Mouse (Mus musculus): ENCODE data around the gene Ssbp3. TPM values are rescaled to one million over a fixed set of nuclear protein-coding genes. Genes with fewer than 3 reads are reported as not detected.

Gene Ssbp3
- polyA plus RNA-seq, 1 experiment from 2014 or later: 108 TPM

DNA sequence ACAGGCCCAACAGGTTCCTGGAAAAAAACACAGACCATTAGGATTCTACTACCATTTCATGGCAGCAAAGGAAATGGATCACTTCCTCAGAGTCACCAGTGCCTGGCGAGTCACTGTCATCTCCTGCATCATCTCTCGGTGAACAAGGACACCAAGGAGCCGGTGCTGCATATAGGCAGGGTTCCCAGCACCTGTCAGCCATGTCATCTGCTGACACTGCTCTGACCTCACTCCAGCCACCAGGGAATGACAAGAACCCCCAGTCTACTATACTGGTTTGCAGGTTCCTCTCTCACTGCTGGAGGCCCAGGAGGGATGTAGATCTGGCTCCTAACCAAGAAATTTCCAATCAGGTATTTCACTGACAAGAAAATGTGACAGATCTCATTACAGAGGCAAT, 145.6 kb downstream of the Ssbp3 start:
- ATAC-seq (replicated peaks; ENCODE audit: low FRiP score): no peak
- H3K4me2 ChIP-seq: no peak overlapping the region
- no peaks in the 10 kb centered on the region for H3K4me1 ChIP-seq
- H3K9ac ChIP-seq: no peak overlapping the region
- no peak overlapping the region for H3K4me3 ChIP-seq (replicated peaks)
- H3K27me3 ChIP-seq: no peaks in the 10 kb centered on the region
- 77% methylated on average over 3 of the region's 3 CpGs for WGBS
- H3K36me3 ChIP-seq: peaks cover 60% of the 10 kb centered on the region
- no peaks in the 10 kb centered on the region for H3K9me3 ChIP-seq (replicated peaks)
- H3K27ac ChIP-seq: no peak overlapping the region

DNA sequence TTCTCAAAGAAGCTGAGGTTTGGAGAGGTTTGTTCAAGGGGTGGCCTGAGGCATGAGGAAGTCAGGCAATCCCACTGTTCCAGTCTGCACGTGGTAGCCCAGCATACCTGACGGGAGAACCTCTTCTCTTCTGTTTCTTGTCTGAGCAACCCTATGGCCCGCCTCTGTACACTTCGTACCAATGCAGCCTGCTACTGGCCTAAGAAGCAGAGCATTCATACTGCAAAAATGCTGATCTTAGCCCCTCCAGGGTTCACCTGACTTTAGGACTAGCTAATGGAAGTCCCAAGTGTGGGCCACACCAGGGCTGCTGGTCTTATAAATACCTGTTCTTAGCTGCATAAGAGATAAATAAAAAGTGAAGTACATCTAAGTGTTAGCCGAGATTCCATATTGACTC, 147.8 kb downstream of the Ssbp3 start:
- Histone ChIP-seq H3K4me3 (replicated peaks) (no peak overlapping the region), H3K4me2 (no peak overlapping the region), H3K36me3 (peaks cover 82% of the 10 kb centered on the region), H3K9ac (no peak overlapping the region), H3K27me3 (no peaks in the 10 kb centered on the region), H3K27ac (no peak overlapping the region), H3K4me1 (no peaks in the 10 kb centered on the region), H3K9me3 (replicated peaks) (no peaks in the 10 kb centered on the region)
- WGBS: 89% methylated on average over 5 of the region's 5 CpGs
- ATAC-seq (replicated peaks; ENCODE audit: low FRiP score): no peak

DNA sequence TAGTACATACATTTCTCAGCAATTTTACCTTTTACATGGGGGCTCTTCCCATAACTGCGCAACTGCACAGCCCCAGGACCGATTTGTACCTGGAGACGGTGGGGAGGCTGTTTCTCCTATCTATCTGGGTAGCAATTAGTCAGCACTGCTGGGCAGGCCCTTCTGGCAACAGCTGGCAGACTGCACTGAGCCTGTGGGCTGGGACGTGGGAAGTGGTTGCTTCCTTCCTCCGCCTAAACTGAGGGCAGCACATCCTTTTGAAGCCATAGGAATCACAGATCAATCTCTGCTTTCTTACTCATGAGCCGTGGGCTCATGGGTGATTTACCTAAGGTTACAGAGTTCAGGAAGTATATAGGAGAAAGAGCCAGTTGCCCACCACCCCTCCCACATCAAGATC, 148.3 kb downstream of the Ssbp3 start:
- H3K4me2 ChIP-seq: no peak overlapping the region
- H3K4me3 ChIP-seq (replicated peaks): no peak overlapping the region
- no peaks in the 10 kb centered on the region for H3K9me3 ChIP-seq (replicated peaks)
- no peak overlapping the region for H3K9ac ChIP-seq
- H3K36me3 ChIP-seq: peaks cover 87% of the 10 kb centered on the region
- no peaks in the 10 kb centered on the region for H3K4me1 ChIP-seq
- no peak overlapping the region for H3K27ac ChIP-seq
- H3K27me3 ChIP-seq: no peaks in the 10 kb centered on the region
- 86% methylated on average over 6 of the region's 6 CpGs for WGBS
- ATAC-seq (replicated peaks; ENCODE audit: low FRiP score): no peak

DNA sequence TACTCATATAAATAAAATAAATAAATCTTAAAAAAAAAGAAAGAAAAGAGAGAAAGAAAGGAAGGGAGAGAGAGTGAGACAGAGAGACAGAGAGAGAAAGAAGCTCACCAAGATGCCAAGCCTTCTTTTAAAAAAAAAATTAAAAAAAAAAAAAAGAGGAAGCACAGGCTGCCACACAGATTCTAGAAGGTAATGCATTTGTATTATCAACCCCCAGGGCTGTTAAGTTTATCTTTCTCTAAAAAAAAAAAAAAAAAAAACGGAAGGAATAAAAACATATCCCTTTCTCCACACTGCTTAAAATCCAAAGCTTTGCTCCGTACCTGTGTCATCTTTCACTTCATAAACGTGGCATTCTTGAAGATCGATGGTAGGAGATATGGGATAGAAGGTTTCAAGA, 151.1 kb downstream of the Ssbp3 start:
- no peak for ATAC-seq (replicated peaks; ENCODE audit: low FRiP score)
- Histone ChIP-seq H3K9me3 (replicated peaks) (no peaks in the 10 kb centered on the region), H3K4me3 (replicated peaks) (no peak overlapping the region), H3K36me3 (peaks cover 84% of the 10 kb centered on the region), H3K27me3 (no peaks in the 10 kb centered on the region), H3K4me1 (peaks cover 9% of the 10 kb centered on the region), H3K27ac (no peak overlapping the region), H3K4me2 (no peak overlapping the region), H3K9ac (no peak overlapping the region)
- 92% methylated on average over 4 of the region's 4 CpGs for WGBS

DNA sequence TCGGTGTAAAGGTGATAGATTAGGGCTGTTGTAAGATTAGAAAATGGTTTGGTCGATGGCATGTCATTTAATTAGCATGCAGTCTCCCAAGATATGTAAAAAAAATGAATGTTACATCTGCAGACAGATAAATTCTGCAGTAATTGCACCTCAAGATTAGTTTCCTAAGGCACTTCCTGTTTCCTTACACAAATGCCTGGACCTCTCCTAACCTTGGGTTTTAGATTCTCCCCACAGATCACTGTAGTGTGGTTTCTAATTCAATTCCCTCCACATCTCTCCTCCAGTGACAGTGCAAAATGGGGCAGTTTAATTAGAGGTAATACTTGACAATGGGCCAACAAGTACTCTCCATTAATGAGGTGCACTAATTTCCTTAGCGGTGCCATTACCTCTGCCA, 152.7 kb downstream of the Ssbp3 start:
- WGBS: 88% methylated on average over 3 of the region's 3 CpGs
- Histone ChIP-seq H3K4me1 (peaks cover 19% of the 10 kb centered on the region), H3K36me3 (peaks cover 67% of the 10 kb centered on the region)

DNA sequence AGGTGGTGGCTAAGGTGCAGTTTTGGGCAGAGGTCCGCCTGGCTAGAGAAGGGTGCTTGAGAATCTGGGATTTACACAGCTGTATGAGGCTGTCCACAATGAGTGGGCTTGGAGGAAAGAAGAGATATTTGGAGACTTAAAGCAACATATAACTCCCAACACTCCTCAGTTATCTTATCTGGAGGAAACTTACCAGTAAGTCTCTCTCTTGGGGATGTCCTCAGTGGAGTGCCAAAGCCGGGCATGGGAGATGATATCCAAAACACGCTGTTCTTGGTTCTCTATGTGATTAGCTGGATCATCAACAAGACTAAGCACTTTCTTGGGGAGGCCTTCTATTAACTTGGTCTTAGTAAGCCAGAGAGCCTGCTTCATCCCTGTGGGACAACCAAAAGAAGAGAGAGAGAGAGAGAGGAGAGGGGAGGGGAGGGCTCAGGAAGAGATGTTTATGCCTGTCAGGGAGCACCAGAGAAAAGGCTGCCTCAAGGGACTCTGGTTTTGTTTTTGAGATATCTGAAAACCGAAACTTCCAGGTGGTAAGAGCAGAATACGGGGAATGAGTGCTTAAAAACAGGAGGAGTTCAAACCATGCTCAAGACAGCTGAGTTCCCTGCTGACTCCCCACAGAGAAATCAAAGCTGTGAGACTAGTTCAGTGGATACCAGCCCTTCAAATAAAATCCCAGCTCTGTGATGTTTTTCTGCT, 154.0 kb downstream of the Ssbp3 start:
- peaks cover 19% of the 10 kb centered on the region for H3K4me1 ChIP-seq
- H3K9ac ChIP-seq: no peak overlapping the region
- WGBS: 90% methylated on average over 5 of the region's 5 CpGs
- no peak overlapping the region for H3K4me3 ChIP-seq (replicated peaks)
- ATAC-seq (replicated peaks; ENCODE audit: low FRiP score): no peak
- no peaks in the 10 kb centered on the region for H3K9me3 ChIP-seq (replicated peaks)
- peaks cover 54% of the 10 kb centered on the region for H3K36me3 ChIP-seq
- no peak overlapping the region for H3K4me2 ChIP-seq
- no peaks in the 10 kb centered on the region for H3K27me3 ChIP-seq
- no peak overlapping the region for H3K27ac ChIP-seq

More for the DNA sequence above, 152.7 kb downstream of the Ssbp3 start:
- no peaks in the 10 kb centered on the region for H3K27me3 ChIP-seq
- no peaks in the 10 kb centered on the region for H3K9me3 ChIP-seq (replicated peaks)
- no peak overlapping the region for H3K9ac ChIP-seq
- no peak overlapping the region for H3K4me2 ChIP-seq
- no peak overlapping the region for H3K27ac ChIP-seq
- H3K4me3 ChIP-seq (replicated peaks): no peak overlapping the region
- no peak for ATAC-seq (replicated peaks; ENCODE audit: low FRiP score)

DNA sequence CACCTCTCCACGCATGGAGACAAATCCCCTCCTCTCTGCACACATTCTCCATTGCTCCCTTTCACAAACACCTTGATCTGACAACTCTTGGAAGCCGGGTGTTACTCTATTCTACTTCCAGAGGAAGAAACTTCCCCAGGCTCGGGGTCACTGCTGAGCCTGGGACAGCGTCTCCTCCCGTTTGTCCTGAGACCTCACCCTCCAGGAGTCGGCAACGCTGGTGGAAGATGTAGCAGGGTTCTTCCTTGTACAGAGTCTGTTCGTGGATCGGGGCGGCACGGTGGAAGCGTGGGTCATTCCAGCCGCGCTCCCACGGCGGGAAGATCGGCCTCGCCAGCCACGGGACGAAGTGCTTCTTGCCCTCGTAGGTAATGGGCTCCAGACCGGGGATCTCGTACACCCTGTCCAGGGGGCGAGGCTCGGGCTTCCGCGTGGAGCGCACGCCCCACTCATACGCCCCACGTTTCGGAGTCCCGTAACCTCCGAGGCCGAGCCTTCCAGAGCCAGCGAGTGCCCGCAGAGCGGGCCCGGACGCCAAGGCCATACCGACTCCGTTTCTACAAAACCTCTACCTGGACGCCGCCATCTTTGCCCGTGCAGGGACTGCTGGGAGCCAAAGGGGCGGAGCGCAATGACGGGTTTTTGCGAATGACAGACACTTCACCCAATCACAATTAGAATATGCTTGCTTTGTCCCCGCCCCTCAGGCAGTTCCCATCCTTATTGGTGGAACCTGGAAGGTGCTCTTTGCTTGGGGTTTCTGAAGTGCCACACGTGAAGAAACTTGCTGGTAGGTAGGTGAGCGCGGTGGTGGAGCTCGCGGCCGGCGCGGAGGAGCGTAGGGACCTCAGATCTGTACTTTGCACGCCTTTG, 156.0 kb downstream of the Ssbp3 start, which contains the start of the genes Mrpl37 and Cyb5rl:
Gene Mrpl37, minus strand, starts transcription at position 617 of the 873 bp plus-strand sequence.
Gene Cyb5rl, plus strand, starts transcription at position 737 of the 873 bp plus-strand sequence.
- Histone ChIP-seq H3K9me3 (replicated peaks) (no peaks in the 10 kb centered on the region), H3K36me3 (peaks cover 34% of the 10 kb centered on the region), H3K27me3 (no peaks in the 10 kb centered on the region), H3K9ac (peak within 1 kb of the TSS; percentile 76), H3K4me3 (replicated peaks) (peak within 1 kb of the TSS; percentile 76), H3K4me2 (peak within 1 kb of the TSS; percentile 97), H3K4me1 (peaks cover 19% of the 10 kb centered on the region), H3K27ac (peak within 1 kb of the TSS; percentile 61)
- under 1% methylated on average over 60 of the region's 60 CpGs for WGBS
- ATAC-seq (replicated peaks; ENCODE audit: low FRiP score): peak; percentile 99

DNA sequence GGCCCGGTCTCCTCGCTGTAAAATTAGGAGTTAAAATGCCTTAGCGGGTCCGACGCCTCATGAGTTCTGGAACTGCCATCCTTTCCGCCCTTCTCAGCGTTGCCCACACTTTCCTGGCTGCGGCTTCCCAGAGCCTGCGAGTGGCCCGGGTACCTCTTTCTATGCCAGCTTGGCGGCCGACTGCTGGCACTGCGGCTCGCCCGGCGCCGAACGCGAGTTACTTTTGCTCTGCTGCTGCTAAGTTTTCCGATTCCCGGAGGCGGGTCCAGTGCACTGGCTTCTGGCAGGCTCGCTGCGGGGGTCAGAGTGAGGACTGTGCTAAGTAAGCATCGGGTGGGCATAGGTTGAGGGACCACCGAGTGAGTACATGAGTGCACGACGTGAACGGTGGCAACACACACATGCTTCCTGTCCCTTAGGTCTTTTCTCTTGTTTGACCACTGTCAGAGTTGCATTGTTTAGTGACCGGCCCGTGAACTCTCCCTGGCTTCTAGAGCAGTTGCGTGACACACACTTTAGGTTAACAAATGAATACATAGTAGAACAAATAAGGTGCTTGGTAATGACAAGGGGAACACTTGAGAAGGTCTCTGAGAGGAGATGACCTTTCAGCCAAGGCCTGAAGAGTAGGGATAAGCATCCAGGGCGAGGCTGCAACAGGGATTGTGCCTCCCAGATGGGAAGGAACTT, 156.8 kb downstream of the Ssbp3 start:
- peak overlapping the region; percentile 76 for H3K4me3 ChIP-seq (replicated peaks)
- H3K36me3 ChIP-seq: peaks cover 26% of the 10 kb centered on the region
- H3K27me3 ChIP-seq: no peaks in the 10 kb centered on the region
- ATAC-seq (replicated peaks; ENCODE audit: low FRiP score): peak; percentile 49
- peak overlapping the region; percentile 64 for H3K9ac ChIP-seq
- peaks cover 19% of the 10 kb centered on the region for H3K4me1 ChIP-seq
- 4% methylated on average over 33 of the region's 33 CpGs for WGBS
- H3K4me2 ChIP-seq: peak overlapping the region; percentile 97
- peak overlapping the region; percentile 49 for H3K27ac ChIP-seq
- H3K9me3 ChIP-seq (replicated peaks): no peaks in the 10 kb centered on the region

DNA sequence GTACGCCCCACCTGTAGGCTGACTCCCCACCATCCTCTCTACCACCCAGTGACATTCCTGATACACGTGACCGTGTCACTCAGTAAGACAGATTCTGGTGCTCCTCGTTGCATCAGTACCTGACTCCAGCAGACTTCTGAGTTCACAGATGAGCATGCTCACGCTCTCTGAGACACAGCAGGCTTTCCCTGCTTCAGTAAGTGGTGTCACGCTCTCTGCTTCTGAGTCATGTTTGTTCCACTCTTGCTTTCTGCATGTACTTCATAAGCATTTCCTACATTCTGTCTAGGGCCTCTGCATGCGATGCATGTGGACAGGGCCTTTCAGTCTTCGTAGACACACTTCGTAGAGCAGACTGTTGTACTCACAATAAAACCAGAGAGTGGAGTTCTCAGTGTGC, 161.8 kb downstream of the Ssbp3 start:
- WGBS: 74% methylated on average over 9 of the region's 9 CpGs
- Histone ChIP-seq H3K4me1 (peaks cover 7% of the 10 kb centered on the region; the same call in 1 of the 2 replicates), H3K4me2 (no peak overlapping the region), H3K9me3 (replicated peaks) (no peaks in the 10 kb centered on the region), H3K36me3 (no peaks in the 10 kb centered on the region), H3K9ac (no peak overlapping the region), H3K27ac (no peak overlapping the region), H3K4me3 (replicated peaks) (no peak overlapping the region), H3K27me3 (no peaks in the 10 kb centered on the region)
- ATAC-seq (replicated peaks; ENCODE audit: low FRiP score): no peak

DNA sequence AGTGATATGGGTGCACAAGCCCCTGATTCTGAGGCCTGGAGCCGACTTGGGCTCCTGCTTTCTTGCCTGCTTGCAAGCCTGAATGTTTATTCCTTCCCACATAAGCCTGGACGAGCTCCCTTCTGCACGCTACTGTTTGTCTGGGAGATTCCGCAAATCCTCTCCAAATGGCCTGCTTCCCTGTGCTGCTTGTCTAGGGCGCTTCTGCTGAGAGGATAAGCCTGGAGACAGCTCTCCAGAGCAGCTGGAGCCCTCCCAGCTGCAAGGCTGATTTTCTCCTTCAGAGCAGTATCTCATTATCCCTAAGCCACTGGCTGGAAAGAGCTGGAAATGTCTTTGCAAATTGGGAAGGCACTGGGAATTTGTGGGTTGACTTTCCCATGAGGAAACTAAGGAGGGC, 165.0 kb downstream of the Ssbp3 start:
- no peaks in the 10 kb centered on the region for H3K9me3 ChIP-seq (replicated peaks)
- H3K9ac ChIP-seq: no peak overlapping the region
- no peak for ATAC-seq (replicated peaks; ENCODE audit: low FRiP score)
- WGBS: 77% methylated on average over 5 of the region's 5 CpGs
- no peaks in the 10 kb centered on the region for H3K36me3 ChIP-seq
- H3K4me3 ChIP-seq (replicated peaks): no peak overlapping the region
- no peaks in the 10 kb centered on the region for H3K4me1 ChIP-seq
- no peak overlapping the region for H3K4me2 ChIP-seq
- H3K27me3 ChIP-seq: no peaks in the 10 kb centered on the region
- H3K27ac ChIP-seq: no peak overlapping the region

DNA sequence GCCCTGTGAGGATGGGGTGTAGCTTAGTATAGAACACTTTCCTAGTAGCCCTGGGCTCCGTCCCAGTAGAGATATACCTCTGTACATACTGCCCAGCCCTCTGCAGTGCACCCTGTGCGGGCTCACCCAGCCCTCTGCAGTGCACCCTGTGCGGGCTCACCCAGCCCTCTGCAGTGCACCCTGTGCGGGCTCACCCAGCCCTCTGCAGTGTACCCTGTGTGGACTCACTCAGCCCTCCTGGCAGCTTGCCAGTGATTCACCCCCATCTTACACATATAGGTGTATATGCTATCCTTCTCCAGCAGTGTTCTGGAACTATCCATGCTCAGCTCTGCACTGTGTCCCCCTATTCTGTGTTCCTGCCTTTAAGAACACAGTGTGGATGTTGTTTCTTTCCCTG, 168.4 kb downstream of the Ssbp3 start:
- no peaks in the 10 kb centered on the region for H3K36me3 ChIP-seq
- H3K4me1 ChIP-seq: peaks cover 15% of the 10 kb centered on the region; the same call in 1 of the 2 replicates
- WGBS: 89% methylated on average over 4 of the region's 4 CpGs
- H3K9me3 ChIP-seq (replicated peaks): no peaks in the 10 kb centered on the region
- no peak for ATAC-seq (replicated peaks; ENCODE audit: low FRiP score)
- no peaks in the 10 kb centered on the region for H3K27me3 ChIP-seq
- H3K9ac ChIP-seq: no peak overlapping the region
- H3K4me3 ChIP-seq (replicated peaks): no peak overlapping the region
- no peak overlapping the region for H3K27ac ChIP-seq
- H3K4me2 ChIP-seq: no peak overlapping the region

DNA sequence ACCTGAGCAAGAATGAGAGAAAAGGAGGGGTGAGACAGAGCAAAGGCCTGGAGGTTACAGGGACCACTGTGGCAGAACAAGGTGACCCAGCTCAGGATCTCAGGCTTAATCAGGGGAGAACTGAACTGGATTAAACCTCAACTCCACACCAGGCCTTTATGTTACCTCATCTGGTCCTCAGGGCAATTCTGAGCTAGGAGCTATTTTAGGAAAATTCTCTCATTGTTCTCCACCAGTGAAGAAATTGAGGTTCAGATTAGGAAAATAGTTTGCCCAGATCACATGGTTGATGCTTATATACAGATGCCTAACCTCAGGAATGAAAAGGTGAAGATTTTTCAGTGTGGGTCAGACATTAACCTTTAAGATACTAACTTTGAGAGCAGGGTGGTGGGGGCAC, 169.2 kb downstream of the Ssbp3 start:
- Histone ChIP-seq H3K9ac (no peak overlapping the region), H3K36me3 (no peaks in the 10 kb centered on the region)

More for the DNA sequence above, 169.2 kb downstream of the Ssbp3 start:
- Histone ChIP-seq H3K4me2 (no peak overlapping the region), H3K4me1 (peaks cover 24% of the 10 kb centered on the region), H3K27ac (no peak overlapping the region), H3K27me3 (no peaks in the 10 kb centered on the region), H3K4me3 (replicated peaks) (no peak overlapping the region), H3K9me3 (replicated peaks) (no peaks in the 10 kb centered on the region)
- ATAC-seq (replicated peaks; ENCODE audit: low FRiP score): no peak
